Mouse (Mus musculus): ENCODE data around the gene Chchd6. TPM values are rescaled to one million over a fixed set of nuclear protein-coding genes. Genes with fewer than 3 reads are reported as not detected.
A peak's percentile ranks its signal among the peaks of the same experiment; 100 is the strongest.

Chchd6 gene
- polyA plus RNA-seq (2015; fragmentation: Nextera tagmentation; extraction: Ambion mirVana) = 173 and 178 TPM in 2 replicates

DNA sequence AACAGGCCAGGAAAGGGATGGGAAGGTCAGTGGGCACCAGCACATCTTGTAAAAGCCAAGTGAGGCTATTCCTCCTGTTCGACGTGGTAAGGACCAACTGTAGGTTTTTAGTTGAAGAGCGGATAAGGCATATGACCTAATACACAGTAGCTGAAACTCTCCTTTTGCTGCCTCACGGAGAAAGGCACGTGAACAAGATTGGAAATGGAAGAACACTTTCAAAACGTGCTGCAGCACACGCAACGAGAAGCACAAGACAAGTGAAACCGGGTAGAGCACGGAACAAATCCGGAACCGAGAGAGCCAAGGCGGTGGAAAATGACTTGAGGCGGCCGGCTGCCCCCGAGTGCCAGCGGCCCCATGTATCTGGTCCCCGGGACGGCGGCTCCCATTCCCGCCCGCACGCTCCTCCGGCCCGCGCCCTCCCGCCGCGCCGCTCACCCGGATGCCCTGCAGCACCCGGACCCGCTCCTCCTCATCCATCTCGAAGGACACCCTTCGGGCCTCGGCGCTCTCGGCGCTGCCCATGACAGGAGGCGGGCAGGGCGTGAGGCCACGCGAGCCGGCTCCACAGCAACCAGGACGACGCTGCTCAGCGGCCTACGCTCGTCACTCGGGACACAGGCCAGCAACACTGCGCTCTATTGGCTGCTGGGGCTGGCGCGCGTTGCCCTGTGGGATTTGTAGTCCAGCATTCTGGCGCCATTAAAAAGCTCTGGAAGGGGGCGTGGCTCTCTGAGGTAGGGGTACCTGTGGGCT is at the start of gene Chchd6:
TSS of gene Chchd6 (minus strand) at position 635 of the 759 bp plus-strand sequence.
- H3K4me2 ChIP-seq = peak within 1 kb of the TSS; percentile 79
- ATAC-seq (ENCODE audit: low FRiP score, low read depth) = peak; percentile 99
- H3K9me3 ChIP-seq = no peaks in the 10 kb centered on the region
- WGBS = under 1% methylated on average over 45 of the region's 56 CpGs
- H3K36me3 ChIP-seq = no peaks in the 10 kb centered on the region
- H3K4me1 ChIP-seq (replicated peaks) = peaks cover 18% of the 10 kb centered on the region
- H3K27me3 ChIP-seq = no peaks in the 10 kb centered on the region
- peak within 1 kb of the TSS; percentile 94 for H3K4me3 ChIP-seq
- peak within 1 kb of the TSS; percentile 80 for H3K27ac ChIP-seq (replicated peaks)
- H3K9ac ChIP-seq = peak within 1 kb of the TSS; percentile 83

DNA sequence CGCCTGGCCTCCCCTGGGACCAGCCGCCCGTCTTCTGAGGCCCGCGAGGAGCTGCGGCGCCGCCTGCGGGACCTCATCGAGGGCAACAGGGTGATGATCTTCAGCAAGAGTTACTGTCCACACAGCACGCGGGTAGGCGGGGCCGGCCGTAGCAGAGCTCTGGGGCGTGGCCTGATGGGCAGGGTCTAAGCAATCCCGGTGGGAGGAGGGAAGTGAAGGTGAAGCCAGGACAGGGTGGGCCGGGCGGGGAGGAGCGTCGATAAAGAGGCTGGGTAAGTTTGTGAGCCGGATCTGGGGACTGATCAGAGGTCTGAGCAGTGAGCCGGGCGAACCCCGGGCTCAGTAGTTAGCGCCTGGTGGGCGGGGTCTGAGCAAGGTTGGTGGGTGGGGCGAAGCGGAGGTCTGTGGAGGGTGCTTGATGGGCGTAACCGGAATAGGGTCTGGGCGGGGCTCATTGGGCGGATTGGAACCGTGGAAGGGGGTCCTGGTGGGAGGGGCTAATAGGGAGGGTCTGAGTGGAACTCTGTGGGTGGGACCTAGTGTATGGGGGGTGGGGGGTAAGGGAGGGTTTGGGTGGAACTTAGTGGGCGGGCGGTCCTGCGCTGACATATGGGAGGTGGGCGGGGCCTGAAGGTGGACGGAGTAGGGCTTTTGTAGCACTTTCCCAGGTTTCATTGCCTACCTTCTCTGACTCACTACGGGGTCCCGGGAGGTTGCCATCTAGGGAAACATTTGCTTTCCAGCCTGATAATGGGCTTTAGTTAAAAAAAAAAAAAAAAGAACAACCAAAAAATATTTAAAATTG is 49.0 kb upstream of the Chchd6 start:
- Histone ChIP-seq H3K4me2 (peak overlapping the region; percentile 86), H3K36me3 (no peaks in the 10 kb centered on the region), H3K9ac (peak overlapping the region; percentile 71), H3K4me3 (peak overlapping the region; percentile 81), H3K4me1 (replicated peaks) (peaks cover 7% of the 10 kb centered on the region; the same call in 1 of the 2 replicates), H3K27me3 (no peaks in the 10 kb centered on the region), H3K27ac (replicated peaks) (peak overlapping the region; percentile 84), H3K9me3 (no peaks in the 10 kb centered on the region)
- under 1% methylated on average over 40 of the region's 41 CpGs for WGBS
- peak; percentile 88 for ATAC-seq (ENCODE audit: low FRiP score, low read depth)

DNA sequence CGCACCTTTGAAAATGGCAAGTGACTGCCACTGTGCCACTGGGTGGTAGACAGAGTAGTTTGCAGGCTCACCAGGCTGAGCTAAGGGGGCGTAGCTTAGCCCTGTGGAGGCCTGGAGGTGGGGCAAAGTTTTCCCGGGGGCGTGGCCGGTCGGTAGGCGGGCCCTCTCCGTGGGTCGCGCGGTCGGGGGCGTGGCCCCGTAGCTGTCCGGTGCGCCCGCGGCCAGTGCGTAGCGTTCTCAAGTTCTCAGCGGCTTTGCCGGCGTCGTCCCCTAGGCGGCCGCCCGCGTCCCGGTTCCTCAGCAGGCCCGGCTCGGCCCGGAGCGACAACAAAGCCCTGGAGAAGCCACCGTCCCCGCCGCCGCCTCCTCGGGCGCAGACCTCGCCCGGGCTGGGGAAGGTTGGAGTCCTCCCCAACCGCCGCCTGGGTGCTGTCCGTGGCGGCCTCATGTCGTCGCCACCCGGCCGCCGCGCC is 48.4 kb upstream of the Chchd6 start, which contains the start of gene Txnrd3:
TSS of gene Txnrd3 (plus strand) at position 191 of the 473 bp plus-strand sequence.
- Histone ChIP-seq H3K27me3 (no peaks in the 10 kb centered on the region), H3K4me1 (replicated peaks) (peaks cover 7% of the 10 kb centered on the region; the same call in 1 of the 2 replicates), H3K4me3 (peak within 1 kb of the TSS; percentile 81), H3K9ac (peak within 1 kb of the TSS; percentile 71), H3K36me3 (no peaks in the 10 kb centered on the region), H3K9me3 (no peaks in the 10 kb centered on the region), H3K4me2 (peak within 1 kb of the TSS; percentile 86), H3K27ac (replicated peaks) (peak within 1 kb of the TSS; percentile 84)
- peak; percentile 90 for ATAC-seq (ENCODE audit: low FRiP score, low read depth)
- WGBS = under 1% methylated on average over 50 of the region's 51 CpGs

DNA sequence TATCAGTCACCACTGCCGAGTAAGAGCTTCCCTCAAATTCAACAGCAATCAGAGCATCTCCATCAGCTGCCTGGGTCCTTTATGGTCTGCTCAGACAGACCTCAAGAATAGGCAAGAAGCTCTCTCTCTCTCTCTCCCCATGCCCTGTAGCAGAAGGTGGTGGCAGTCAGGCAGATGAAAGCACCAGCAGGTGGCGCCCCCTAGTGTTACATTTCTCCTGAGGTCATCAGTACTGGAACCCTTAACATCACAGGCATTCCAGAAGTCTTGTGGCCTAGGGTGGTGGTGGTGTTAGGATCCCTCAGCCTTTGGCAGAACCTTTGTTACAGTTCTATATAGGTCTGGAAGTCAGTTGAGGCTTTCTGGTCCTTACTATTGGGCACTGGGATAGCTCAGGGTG is 43.6 kb upstream of the Chchd6 start:
- WGBS = 36% methylated on average over 2 of the region's 2 CpGs
- Histone ChIP-seq H3K4me2 (no peak overlapping the region), H3K9me3 (no peaks in the 10 kb centered on the region), H3K4me1 (replicated peaks) (no peaks in the 10 kb centered on the region), H3K27ac (replicated peaks) (no peak overlapping the region), H3K4me3 (no peak overlapping the region), H3K9ac (no peak overlapping the region), H3K36me3 (no peaks in the 10 kb centered on the region), H3K27me3 (no peaks in the 10 kb centered on the region)
- no peak for ATAC-seq (ENCODE audit: low FRiP score, low read depth)

DNA sequence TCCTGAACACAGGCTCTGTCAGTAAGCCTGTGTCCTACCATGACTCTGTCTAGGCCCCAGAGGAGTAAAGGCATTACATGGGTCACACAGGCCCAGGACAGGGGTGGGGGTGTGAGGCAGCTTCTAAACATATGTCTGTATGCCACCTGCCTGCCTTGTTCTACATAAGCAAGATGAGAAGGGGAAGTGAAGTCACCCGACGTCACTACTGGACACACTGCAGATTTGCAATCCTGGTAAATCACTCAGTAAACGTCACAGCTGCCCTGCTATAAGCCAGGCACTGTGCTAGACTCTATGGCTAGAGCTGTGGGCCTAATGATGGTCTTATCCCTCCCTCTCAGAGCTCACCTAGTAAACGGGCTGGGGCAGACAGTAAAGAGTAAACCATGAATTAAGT is 42.5 kb upstream of the Chchd6 start:
- ATAC-seq (ENCODE audit: low FRiP score, low read depth) = no peak
- no peak overlapping the region for H3K4me3 ChIP-seq
- no peak overlapping the region for H3K4me2 ChIP-seq
- H3K27ac ChIP-seq (replicated peaks) = no peak overlapping the region
- H3K27me3 ChIP-seq = no peaks in the 10 kb centered on the region
- H3K4me1 ChIP-seq (replicated peaks) = peaks cover 4% of the 10 kb centered on the region; the same call in 1 of the 2 replicates
- WGBS = 84% methylated on average over 4 of the region's 4 CpGs
- no peaks in the 10 kb centered on the region for H3K9me3 ChIP-seq
- no peak overlapping the region for H3K9ac ChIP-seq
- H3K36me3 ChIP-seq = no peaks in the 10 kb centered on the region

DNA sequence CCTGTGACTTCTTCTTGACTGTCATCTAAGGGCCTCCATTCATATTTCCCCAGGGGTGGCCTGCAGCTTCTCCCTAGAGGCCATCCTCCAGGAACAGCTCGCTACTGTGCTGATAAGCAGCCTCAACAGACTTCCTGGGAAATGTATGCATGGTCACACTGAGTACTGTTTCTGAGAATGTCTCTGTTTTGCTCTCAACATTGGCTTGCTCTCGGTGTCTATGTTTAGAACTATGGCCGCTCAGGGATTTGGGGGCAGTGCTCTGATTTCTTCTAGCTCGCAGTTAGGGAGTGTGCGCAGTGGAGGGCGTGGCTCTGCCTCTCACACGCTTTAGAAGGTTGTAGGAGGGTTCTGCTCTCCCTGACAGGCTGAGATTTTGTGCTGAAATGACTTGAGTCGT is 38.9 kb upstream of the Chchd6 start:
- Histone ChIP-seq H3K4me1 (replicated peaks) (peaks cover 9% of the 10 kb centered on the region), H3K4me2 (no peak overlapping the region), H3K9me3 (no peaks in the 10 kb centered on the region), H3K27me3 (no peaks in the 10 kb centered on the region), H3K4me3 (no peak overlapping the region), H3K9ac (no peak overlapping the region), H3K27ac (replicated peaks) (no peak overlapping the region), H3K36me3 (no peaks in the 10 kb centered on the region)
- WGBS = 50% methylated on average over 8 of the region's 8 CpGs
- no peak for ATAC-seq (ENCODE audit: low FRiP score, low read depth)

DNA sequence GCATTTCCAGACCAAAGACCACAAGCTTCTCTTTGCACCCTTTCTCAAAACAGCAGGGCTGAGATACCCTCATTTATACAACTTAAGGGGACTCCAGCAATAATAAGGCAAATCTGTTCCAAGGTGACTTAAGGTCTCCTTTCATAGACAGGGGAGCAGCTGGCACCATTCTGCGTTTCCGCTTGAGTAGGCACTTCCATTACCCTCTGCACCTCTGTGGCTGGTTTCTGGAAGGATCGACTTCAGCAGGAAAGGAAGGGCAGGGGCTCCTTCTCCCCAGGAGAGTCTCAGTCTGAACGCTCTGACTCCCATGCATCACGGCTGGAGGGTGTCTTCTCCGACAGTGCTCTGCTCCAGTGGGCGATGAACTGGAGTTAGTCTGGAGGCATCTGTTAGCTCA is 37.7 kb upstream of the Chchd6 start:
- 46% methylated on average over 7 of the region's 7 CpGs for WGBS
- no peak for ATAC-seq (ENCODE audit: low FRiP score, low read depth)

DNA sequence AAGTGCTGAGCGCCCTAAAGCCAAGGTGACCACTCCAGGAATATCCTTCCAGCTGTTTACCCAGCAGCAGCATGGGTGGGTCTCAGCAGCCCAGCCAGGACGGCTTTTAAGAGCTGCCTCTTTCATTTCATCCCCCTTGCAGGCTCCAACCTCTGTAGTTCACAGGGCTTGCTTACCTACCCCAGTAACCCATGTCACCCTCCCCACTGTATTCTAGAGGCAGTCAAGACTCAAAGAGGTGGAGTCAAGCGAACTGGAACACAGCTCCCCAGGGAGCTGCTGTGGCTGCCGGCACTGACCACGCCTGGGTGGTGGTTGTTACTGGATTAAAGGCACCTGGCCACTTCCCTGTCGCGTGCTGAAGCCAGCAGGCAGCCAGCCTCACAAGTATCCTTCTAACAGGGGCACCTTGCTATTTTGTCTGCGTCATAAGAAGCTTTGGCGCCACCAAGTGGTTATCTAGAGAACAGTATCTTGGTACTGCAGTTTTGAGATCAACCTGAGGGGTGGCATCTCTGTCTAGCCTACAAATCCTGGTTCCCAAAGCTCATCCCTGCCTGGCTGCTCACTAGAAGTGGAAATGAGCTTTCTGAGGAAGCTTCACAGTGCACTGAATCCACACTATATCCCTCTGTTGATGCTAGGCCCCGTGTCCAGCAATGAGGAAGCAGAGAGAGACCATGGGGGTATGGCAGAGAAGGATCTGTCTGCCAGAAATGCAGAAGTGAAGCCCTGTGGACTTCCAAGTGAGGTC is 36.5 kb upstream of the Chchd6 start:
- no peaks in the 10 kb centered on the region for H3K27me3 ChIP-seq
- no peak overlapping the region for H3K9ac ChIP-seq
- H3K9me3 ChIP-seq = no peaks in the 10 kb centered on the region
- peaks cover 9% of the 10 kb centered on the region for H3K4me1 ChIP-seq (replicated peaks)
- peak; percentile 65 for ATAC-seq (ENCODE audit: low FRiP score, low read depth)
- peak overlapping the region; percentile 26; the same call in 1 of the 2 replicates for H3K4me2 ChIP-seq
- no peak overlapping the region for H3K27ac ChIP-seq (replicated peaks)
- 12% methylated on average over 10 of the region's 10 CpGs for WGBS
- no peak overlapping the region for H3K4me3 ChIP-seq
- H3K36me3 ChIP-seq = no peaks in the 10 kb centered on the region

More for the DNA sequence above, 37.7 kb upstream of the Chchd6 start:
- H3K27me3 ChIP-seq = no peaks in the 10 kb centered on the region
- H3K27ac ChIP-seq (replicated peaks) = no peak overlapping the region
- no peak overlapping the region for H3K4me3 ChIP-seq
- no peak overlapping the region for H3K4me2 ChIP-seq
- peaks cover 9% of the 10 kb centered on the region for H3K4me1 ChIP-seq (replicated peaks)
- H3K9me3 ChIP-seq = no peaks in the 10 kb centered on the region
- H3K9ac ChIP-seq = no peak overlapping the region
- H3K36me3 ChIP-seq = no peaks in the 10 kb centered on the region

DNA sequence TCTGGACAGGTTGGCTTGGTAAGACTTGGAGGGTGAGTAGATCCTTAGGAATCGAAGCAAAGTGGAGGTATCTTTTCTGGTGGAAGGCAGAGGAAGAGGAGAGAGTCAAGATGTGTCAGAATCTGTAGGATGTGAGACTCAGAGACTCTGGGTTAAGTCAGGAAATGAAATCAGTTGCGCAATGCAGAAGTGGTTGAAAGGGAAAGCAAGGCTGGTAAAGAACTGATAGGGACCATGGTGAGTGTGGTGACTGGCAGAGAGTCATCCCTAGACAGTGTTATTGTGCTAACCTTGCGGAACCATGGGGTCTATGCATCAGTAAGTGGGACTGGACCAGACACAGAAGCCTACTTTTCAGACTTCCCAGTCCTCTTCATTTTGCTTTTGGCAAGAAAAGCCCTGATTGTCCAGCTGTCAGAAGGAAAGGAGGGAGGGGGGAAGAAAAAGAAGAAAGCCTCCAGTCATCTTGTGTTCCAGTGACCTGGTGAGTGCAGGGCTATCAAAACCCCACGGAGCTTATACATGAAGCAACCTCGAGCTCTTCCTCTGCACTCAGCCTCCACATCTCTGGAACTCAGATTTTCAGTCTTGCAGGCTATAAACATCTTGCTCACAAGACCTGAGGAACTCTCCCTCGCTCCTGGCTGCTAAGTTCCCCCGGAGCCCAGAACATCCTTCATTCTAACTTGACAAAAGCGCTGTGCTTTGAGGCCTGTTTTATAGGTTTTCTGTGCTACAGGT is 32.8 kb upstream of the Chchd6 start:
- no peak for ATAC-seq (ENCODE audit: low FRiP score, low read depth)
- Histone ChIP-seq H3K4me2 (no peak overlapping the region), H3K36me3 (no peaks in the 10 kb centered on the region), H3K4me1 (replicated peaks) (peaks cover 7% of the 10 kb centered on the region), H3K4me3 (no peak overlapping the region), H3K9me3 (no peaks in the 10 kb centered on the region), H3K27me3 (no peaks in the 10 kb centered on the region), H3K27ac (replicated peaks) (no peak overlapping the region), H3K9ac (no peak overlapping the region)
- WGBS = 61% methylated on average over 8 of the region's 8 CpGs

DNA sequence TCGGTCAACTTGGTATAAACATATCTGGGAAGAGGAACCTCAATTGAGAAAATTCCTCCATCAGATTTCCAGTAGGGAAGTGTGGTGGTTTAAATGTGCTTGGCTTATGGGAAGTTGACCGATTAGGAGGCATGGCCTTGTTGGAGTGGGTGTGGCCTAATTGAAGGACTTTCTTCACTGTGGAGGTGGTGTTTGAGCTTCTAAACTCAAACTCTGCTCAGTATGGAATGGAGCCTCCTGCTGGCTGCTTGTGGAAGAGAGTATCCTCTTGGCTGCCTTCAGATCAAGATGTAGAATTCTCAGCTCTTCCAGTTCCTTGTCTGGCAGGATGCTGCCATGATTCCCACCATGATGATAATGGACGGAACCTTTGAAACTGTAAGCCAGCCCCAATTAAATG is 27.2 kb upstream of the Chchd6 start:
- no peak overlapping the region for H3K27ac ChIP-seq (replicated peaks)
- H3K4me1 ChIP-seq (replicated peaks) = no peaks in the 10 kb centered on the region
- no peak overlapping the region for H3K9ac ChIP-seq
- no peak overlapping the region for H3K4me3 ChIP-seq
- no peaks in the 10 kb centered on the region for H3K27me3 ChIP-seq
- H3K4me2 ChIP-seq = no peak overlapping the region
- ATAC-seq (ENCODE audit: low FRiP score, low read depth) = no peak
- no peaks in the 10 kb centered on the region for H3K9me3 ChIP-seq
- H3K36me3 ChIP-seq = no peaks in the 10 kb centered on the region
- WGBS = 87% methylated on average over 3 of the region's 3 CpGs

DNA sequence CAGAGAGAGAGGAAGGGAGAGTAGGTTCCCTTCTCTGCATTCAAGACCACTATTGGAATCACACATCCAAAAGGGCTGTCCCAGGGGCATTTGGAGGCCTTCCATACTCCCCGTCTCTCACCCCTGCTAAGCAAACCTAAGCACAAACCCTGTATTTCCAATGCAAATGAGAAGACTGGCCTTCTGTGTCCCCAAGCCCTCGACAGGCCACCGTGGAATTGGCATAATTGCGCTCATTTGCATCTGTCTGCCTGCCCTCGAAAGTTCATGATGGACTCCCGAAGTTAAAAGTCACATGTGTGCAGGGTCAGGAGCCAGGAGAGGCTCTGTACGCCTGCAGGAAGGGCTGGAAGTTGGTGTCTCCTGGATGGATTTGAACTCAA is 19.9 kb upstream of the Chchd6 start:
- H3K4me2 ChIP-seq = no peak overlapping the region
- H3K4me3 ChIP-seq = no peak overlapping the region
- peaks cover 26% of the 10 kb centered on the region for H3K4me1 ChIP-seq (replicated peaks)
- H3K36me3 ChIP-seq = no peaks in the 10 kb centered on the region
- H3K27ac ChIP-seq (replicated peaks) = peak overlapping the region; percentile 31; the same call in 1 of the 2 replicates
- H3K9me3 ChIP-seq = no peaks in the 10 kb centered on the region
- WGBS = 22% methylated on average over 7 of the region's 7 CpGs
- no peak overlapping the region for H3K9ac ChIP-seq
- no peaks in the 10 kb centered on the region for H3K27me3 ChIP-seq
- no peak for ATAC-seq (ENCODE audit: low FRiP score, low read depth)
